Mouse (Mus musculus) intestine, embryonic 14.5 days (tissue): ENCODE measurements around the gene Nipsnap1. TPM values are rescaled to one million over a fixed set of nuclear protein-coding genes. Genes with fewer than 3 reads are reported as not detected.
A peak's percentile ranks its signal among the peaks of the same experiment; 100 is the strongest.

Source experiments
- ATAC-seq: fragments of 200-750 bp; cut with Nextera tagmentation; replicated peaks from 2 replicates; pipeline ENCODE4 v1.8.0; 2017; ENCODE audit warnings: low read depth, moderate number of reproducible peaks, moderate TSS enrichment, moderate library complexity; ENCODE audit not compliant: low FRiP score, low TSS enrichment
- DNase-seq: peaks from one replicate; pipeline ENCODE4 v3.0.0-alpha.2; 2018; ENCODE audit warnings: low spot score
- H3K27ac ChIP-seq: fragments of 300-500 bp; sonication (generic); 2 replicates; pipeline ENCODE4 v1.5.1; 2014; ENCODE audit warnings: low read depth, mild to moderate bottlenecking, control low read depth
- H3K27me3 ChIP-seq: fragments of 300-500 bp; sonication (generic); replicated peaks from 2 replicates; pipeline ENCODE4 v1.6.1; 2014; ENCODE audit warnings: low read length, control low read depth; ENCODE audit not compliant: control insufficient read depth, insufficient read depth
- H3K36me3 ChIP-seq: fragments of 300-500 bp; sonication (generic); 2 replicates; pipeline ENCODE4 v1.6.1; 2014; ENCODE audit warnings: low read length, control low read depth; ENCODE audit not compliant: control insufficient read depth, insufficient read depth
- H3K4me1 ChIP-seq: fragments of 300-500 bp; sonication (generic); replicated peaks from 2 replicates; pipeline ENCODE4 v1.6.1; 2014; ENCODE audit warnings: low read length, control low read depth, mixed read lengths; ENCODE audit not compliant: control insufficient read depth, insufficient read depth
- H3K4me2 ChIP-seq: fragments of 300-500 bp; sonication (generic); 2 replicates; pipeline ENCODE4 v1.6.1; 2014; ENCODE audit warnings: low read length
- H3K4me3 ChIP-seq: fragments of 300-500 bp; sonication (generic); 2 replicates; pipeline ENCODE4 v1.5.1; 2014; ENCODE audit warnings: low read depth, low read length, control low read depth, mixed read lengths
- H3K9ac ChIP-seq: fragments of 300-500 bp; sonication (generic); 2 replicates; pipeline ENCODE4 v1.6.1; 2014; ENCODE audit warnings: mild to moderate bottlenecking, low read length
- H3K9me3 ChIP-seq: fragments of 300-500 bp; sonication (generic); 2 replicates; pipeline ENCODE4 v1.6.1; 2016; ENCODE audit warnings: low read length, control low read depth; ENCODE audit not compliant: control insufficient read depth
- WGBS: fragments of 180-500 bp; shearing (Covaris S2); extraction: QIAGEN DNeasy Blood & Tissue Kit; methylation state at CpG from one replicate; pipeline ENCODE4 v1.1.7; 2014; 5-methylcytosine and 5-hydroxymethylcytosine counted together
- polyA plus RNA-seq: library from polyadenylated mRNA; unstranded; fragments of >200 nt; fragmentation: Nextera tagmentation; extraction: Ambion mirVana; gene quantifications from 2 replicates; pipeline ENCODE4 v1.2.1, GENCODE M21; 2014

Gene Nipsnap1
- polyA plus RNA-seq: 85.2 and 85.3 TPM in 2 replicates

DNA sequence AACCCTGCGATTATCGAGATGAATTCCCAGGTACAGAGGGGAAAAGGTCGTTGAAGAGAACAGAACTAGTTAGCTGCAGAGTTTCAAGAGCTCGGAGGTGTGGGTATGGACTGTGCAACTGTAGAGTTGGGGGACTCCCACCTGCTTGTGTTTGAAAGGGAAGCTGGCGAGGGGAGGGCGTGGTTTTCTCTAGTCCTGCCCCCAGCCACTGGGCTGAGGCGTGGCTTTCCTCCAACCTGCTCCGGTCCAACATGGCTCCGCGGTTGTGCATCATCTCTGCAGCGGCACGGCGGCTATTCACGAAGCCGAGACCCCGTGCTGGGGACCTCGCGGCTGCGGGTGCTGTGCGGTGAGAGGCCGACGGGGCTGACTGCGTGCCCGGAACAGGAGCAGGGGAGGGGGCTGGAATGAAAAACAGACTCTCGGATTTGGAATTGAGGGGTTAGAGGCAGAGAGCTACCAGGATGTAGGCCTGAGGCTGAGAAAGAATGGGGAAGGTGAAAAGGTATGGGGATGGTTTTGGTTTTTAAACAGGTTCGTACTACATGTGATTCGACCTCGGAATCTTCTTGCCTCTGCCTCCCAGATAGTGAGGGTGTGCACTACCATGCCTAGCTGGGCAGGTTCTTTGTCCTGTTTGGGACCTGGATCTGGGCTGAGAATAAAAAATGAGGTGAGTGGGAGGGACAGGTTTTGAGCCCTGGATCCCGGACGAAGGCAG, at the start of gene Nipsnap1:
Nipsnap1 (plus strand) TSS at position 197 of the 721 bp plus-strand sequence.
- no peaks in the 10 kb centered on the region for H3K36me3 ChIP-seq
- WGBS: 2% methylated on average over 30 of the region's 30 CpGs
- H3K27ac ChIP-seq: peak within 1 kb of the TSS; percentile 43; the same call in 1 of the 2 replicates
- peak; percentile 89 for ATAC-seq
- H3K9me3 ChIP-seq: no peaks in the 10 kb centered on the region
- peak within 1 kb of the TSS; percentile 76 for H3K4me2 ChIP-seq
- H3K4me3 ChIP-seq: peak within 1 kb of the TSS; percentile 83
- peak; percentile 93 for DNase-seq
- H3K9ac ChIP-seq: peak within 1 kb of the TSS; percentile 63
- H3K4me1 ChIP-seq: no peaks in the 10 kb centered on the region
- no peaks in the 10 kb centered on the region for H3K27me3 ChIP-seq

- Histone ChIP-seq H3K27ac (no peak overlapping the region), H3K9ac (no peak overlapping the region), H3K36me3 (no peaks in the 10 kb centered on the region), H3K4me2 (no peak overlapping the region), H3K27me3 (no peaks in the 10 kb centered on the region), H3K4me1 (no peaks in the 10 kb centered on the region), H3K4me3 (no peak overlapping the region), H3K9me3 (no peaks in the 10 kb centered on the region)
- DNase-seq (no peak), ATAC-seq (no peak)
- 98% methylated on average over 3 of the region's 3 CpGs for WGBS
Measured at GRCm38 (mm10) chr11:4826152-4826778, 47.5 kb upstream of the Nipsnap1 start.

DNA sequence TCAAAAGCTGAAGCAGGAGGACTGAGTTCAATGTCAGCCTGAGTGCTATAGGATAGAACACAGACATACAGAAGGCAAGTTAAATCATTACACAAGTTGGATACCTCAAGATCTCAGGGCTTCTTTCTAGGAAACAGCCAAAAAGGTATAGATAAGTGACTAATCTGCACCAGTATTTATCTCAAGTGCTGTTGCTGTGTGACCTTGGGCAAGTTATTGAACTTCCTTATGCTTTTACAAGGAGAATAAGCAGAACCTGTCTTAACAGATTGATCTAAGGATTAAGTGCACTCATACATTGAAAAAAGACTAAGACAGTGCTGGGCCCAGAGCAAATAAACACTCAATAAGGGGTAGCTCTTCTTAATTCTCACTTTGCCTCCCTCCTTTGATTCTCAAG, 46.4 kb upstream of the Nipsnap1 start:
- Histone ChIP-seq H3K36me3 (no peaks in the 10 kb centered on the region), H3K9me3 (no peaks in the 10 kb centered on the region), H3K9ac (no peak overlapping the region), H3K27me3 (no peaks in the 10 kb centered on the region), H3K4me3 (no peak overlapping the region), H3K4me1 (no peaks in the 10 kb centered on the region), H3K4me2 (no peak overlapping the region), H3K27ac (no peak overlapping the region)
- ATAC-seq (no peak), DNase-seq (no peak)

- H3K4me1 ChIP-seq: no peaks in the 10 kb centered on the region
Measured at GRCm38 (mm10) chr11:4827916-4828315, 45.8 kb upstream of the Nipsnap1 start.

GRCm38 (mm10) chr11:4831066-4831465, 42.7 kb upstream of the Nipsnap1 start:
- Histone ChIP-seq H3K9ac (no peak overlapping the region), H3K27me3 (no peaks in the 10 kb centered on the region), H3K27ac (no peak overlapping the region), H3K36me3 (no peaks in the 10 kb centered on the region), H3K9me3 (no peaks in the 10 kb centered on the region), H3K4me1 (no peaks in the 10 kb centered on the region), H3K4me3 (no peak overlapping the region), H3K4me2 (no peak overlapping the region)
- no peak for DNase-seq
- no peak for ATAC-seq

More at GRCm38 (mm10) chr11:4827916-4828315, 45.8 kb upstream of the Nipsnap1 start:
- Histone ChIP-seq H3K27me3 (no peaks in the 10 kb centered on the region), H3K9ac (no peak overlapping the region), H3K4me3 (no peak overlapping the region), H3K36me3 (no peaks in the 10 kb centered on the region), H3K27ac (no peak overlapping the region), H3K4me2 (no peak overlapping the region), H3K9me3 (no peaks in the 10 kb centered on the region)
- 64% methylated on average over 2 of the region's 2 CpGs for WGBS
- no peak for DNase-seq
- no peak for ATAC-seq

GRCm38 (mm10) chr11:4833295-4833939, 40.3 kb upstream of the Nipsnap1 start:
- H3K36me3 ChIP-seq: no peaks in the 10 kb centered on the region
- 60% methylated on average over 3 of the region's 3 CpGs for WGBS
- no peak overlapping the region for H3K9ac ChIP-seq
- no peak overlapping the region for H3K4me2 ChIP-seq
- no peak overlapping the region for H3K4me3 ChIP-seq
- H3K27me3 ChIP-seq: no peaks in the 10 kb centered on the region
- ATAC-seq (no peak), DNase-seq (no peak)
- no peaks in the 10 kb centered on the region for H3K4me1 ChIP-seq
- no peak overlapping the region for H3K27ac ChIP-seq
- no peaks in the 10 kb centered on the region for H3K9me3 ChIP-seq

DNA sequence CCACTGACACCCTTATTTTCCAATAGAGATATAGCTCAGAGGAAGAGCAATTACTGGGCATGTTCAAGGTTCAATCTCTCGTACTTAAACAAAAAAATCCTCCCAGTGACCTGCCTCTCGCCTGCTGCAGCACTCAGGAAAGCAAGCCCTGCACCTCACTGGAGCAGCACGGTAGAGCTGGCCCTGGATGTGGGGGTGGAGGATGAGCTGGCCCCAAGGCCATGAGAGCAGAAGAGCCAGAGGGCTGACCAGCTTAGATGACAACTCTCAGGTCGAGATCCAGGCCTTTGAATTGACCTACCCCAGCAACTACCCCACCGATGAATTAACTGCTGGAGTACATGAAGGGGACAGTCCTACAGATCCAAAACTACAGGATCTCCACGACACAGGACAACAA, 38.3 kb upstream of the Nipsnap1 start:
- 77% methylated on average over 6 of the region's 6 CpGs for WGBS
- Histone ChIP-seq H3K9me3 (no peaks in the 10 kb centered on the region), H3K9ac (no peak overlapping the region), H3K4me1 (no peaks in the 10 kb centered on the region), H3K27ac (no peak overlapping the region), H3K27me3 (no peaks in the 10 kb centered on the region), H3K36me3 (no peaks in the 10 kb centered on the region), H3K4me2 (no peak overlapping the region), H3K4me3 (no peak overlapping the region)
- no peak for ATAC-seq
- no peak for DNase-seq

DNA sequence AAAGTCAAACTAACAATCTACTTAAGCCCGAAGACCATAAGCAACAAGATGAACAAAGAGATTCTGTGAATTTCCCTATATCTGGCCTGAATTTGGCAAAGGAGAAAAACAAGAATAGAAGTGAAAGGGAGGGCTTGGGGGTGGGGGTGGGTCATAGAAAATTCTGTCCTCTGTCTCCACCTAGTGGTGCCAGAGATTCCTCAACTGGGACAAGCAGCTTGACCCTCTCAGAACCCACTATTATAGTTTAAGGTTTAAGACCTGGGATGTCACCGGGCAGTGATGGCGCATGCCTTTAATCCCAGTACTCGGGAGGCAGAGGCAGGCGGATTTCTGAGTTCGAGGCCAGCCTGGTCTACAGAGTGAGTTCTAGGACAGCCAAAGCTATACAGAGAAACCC, 37.0 kb upstream of the Nipsnap1 start:
- Histone ChIP-seq H3K4me3 (no peak overlapping the region), H3K9me3 (no peaks in the 10 kb centered on the region), H3K27ac (no peak overlapping the region), H3K4me1 (no peaks in the 10 kb centered on the region), H3K4me2 (no peak overlapping the region), H3K36me3 (no peaks in the 10 kb centered on the region), H3K9ac (no peak overlapping the region), H3K27me3 (no peaks in the 10 kb centered on the region)
- DNase-seq (peak; percentile 69), ATAC-seq (no peak)
- WGBS: 58% methylated on average over 6 of the region's 6 CpGs
